1 mouse cellular context compared by ENCODE assay signal in genomic region chr7:80189147-80189933, GRCm38 (mm10).
A peak's percentile ranks its signal among the peaks of the same experiment; 100 is the strongest.
TF ChIP-seq lines count a peak whose summit lies in the region.

No protein-coding gene starts in this region.

TF ChIP-seq in MEL, 35 proteins besides CTCF, POLR2A, EP300 and RAD21:
- TF ChIP-seq NRF1 (IDR thresholded peaks at IDR 0.05; ENCODE audit: insufficient read depth, low read depth, low read length, poor library complexity, severe bottlenecking) (no peak), USF1 (IDR thresholded peaks at IDR 0.05; ENCODE audit: low read depth, low read length) (peak; percentile 24; the same call in 1 of the 2 replicates)
